Mouse (Mus musculus) hematopoietic stem cell, adult 5-6 weeks (primary cell): ENCODE data around the gene Ttc28. TPM values are rescaled to one million over a fixed set of nuclear protein-coding genes. Genes with fewer than 3 reads are reported as not detected.

Source experiments
- ATAC-seq, 2 experiments: fragments of 125-278 bp in 1 of 2; replicated peaks in 1 of 2; 2 replicates each; pipeline ENCODE4 v1.8.0; 2016 to 2017; ENCODE audit warnings: inconsistent platforms in 2 of 2, mild to moderate bottlenecking in 2 of 2, moderate number of reproducible peaks in 2 of 2, low read depth in 1 of 2, moderate TSS enrichment in 1 of 2; ENCODE audit not compliant: low FRiP score in 2 of 2, poor library complexity in 2 of 2, severe bottlenecking in 2 of 2, insufficient read depth in 1 of 2, low TSS enrichment in 1 of 2
- total RNA-seq: library from RNA; stranded (forward); fragments of 172-1452, 232-1000 nt; gene quantifications from 2 replicates; pipeline ENCODE4 v1.2.3, GENCODE M21; 2017

The Ttc28 gene
- total RNA-seq, 1 experiment from 2014 or later, result 2.3 TPM

- no peak for ATAC-seq
These were observed 45.0 kb downstream of the Ttc28 start for GRCm38 (mm10) chr5:110924636-110925035.

- no peak for ATAC-seq
These were observed 46.2 kb downstream of the Ttc28 start for GRCm38 (mm10) chr5:110925804-110926203.

GRCm38 (mm10) chr5:110928289-110928688, 48.7 kb downstream of the Ttc28 start:
- no peak for ATAC-seq

GRCm38 (mm10) chr5:110929306-110929705, 49.7 kb downstream of the Ttc28 start:
- no peak for ATAC-seq

DNA sequence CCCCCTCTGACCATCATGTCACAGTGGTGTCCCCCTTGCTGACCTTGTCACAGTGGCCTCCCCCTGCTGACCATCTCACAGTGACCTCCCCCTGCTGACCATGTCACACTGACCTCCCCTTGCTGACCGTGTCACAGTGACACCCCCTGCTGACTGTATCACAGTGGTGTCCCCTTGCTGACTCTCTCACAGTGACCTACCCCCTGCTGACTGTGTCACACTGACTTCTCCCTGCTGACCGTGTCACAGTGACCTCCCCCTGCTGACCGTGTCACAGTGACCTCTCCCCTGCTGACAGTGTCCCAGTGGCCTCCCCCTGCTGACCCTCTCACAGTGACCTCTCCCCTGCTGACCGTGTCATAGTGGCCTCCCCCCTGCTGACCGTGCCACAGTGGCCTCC, 57.0 kb downstream of the Ttc28 start:
- no peak for ATAC-seq

- ATAC-seq, result no peak
These were observed 64.7 kb downstream of the Ttc28 start for GRCm38 (mm10) chr5:110944326-110944725.

DNA sequence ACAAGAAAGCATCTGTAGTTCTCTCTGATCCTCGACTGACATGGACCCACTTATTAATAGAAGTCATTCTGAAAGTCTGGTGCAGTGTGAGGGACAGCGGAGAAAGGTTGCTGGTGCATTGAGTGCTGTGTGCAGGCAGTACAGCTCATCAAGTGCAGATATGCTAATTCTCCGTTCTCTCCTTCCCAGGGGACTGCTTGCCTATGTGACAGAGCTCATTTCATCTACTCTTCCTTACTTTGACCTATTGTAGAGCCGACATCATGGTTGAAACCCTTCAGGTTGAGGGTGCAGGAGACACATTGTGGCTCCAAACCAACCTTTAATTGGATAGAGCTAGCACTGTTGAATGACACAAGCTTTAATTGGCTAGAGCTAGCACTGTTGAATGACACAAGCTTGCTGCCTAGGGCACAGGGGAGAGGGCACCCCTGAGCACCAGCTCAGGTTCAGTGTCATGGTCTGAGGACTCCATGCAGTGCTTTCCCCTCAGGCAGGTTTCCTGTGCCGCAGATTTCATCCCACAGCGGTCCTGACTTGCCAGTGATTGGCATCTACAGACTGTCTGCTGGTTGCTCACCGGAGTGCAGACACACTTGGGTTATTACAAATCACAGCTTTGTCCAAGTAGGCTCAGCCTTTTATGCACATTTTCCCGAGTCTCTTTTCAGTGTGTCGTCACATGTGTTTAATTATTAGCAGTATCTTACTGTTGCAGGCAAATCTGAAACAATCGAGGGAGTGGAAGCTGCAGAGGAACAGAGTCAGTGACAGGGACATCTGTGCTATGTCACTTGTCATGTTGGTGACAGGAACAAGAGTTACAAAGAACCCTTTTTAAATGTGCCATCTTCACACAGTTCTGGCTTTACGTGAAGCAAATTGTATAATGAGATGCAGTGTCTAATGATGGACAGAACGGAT, 69.1 kb downstream of the Ttc28 start:
- ATAC-seq, result no peak

DNA sequence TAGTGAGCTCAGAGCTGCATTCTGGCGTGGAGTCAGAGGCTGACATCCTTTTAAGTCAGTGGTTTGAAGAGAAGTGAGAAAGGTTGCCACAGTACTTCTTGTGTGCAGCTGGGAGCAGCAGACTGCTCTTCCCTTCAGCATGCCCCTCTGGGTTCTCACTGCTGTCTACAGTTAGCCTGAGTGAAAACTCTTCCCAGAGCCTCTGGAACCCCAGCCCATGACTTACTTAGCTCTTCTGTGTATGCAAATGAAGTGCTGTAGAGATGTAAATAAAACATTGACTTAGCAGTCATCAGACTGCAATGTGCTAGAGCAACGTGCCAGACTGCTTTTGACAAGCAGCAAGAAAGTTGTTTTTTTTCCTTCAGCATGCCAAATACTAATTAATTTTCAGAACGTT, 70.2 kb downstream of the Ttc28 start:
- no peak for ATAC-seq

DNA sequence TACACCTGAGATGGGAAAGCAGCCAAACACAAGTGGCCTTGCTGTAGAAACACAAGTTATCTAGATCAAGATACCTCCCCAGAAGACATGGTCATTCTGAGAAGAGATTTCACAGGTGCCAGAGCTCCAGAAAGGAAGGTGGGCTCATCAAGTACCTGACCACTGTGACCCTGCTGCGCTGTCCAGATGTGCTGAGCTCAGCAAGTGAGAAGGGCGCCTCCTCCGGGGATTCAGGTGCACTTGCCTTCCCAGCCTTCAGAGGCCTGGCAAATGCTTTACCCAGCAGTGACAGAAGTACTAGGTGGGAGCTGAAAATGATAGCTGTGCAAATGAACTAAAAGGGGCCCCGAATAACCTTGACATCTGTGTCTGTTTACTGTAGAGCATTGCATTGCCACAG, 78.6 kb downstream of the Ttc28 start:
- no peak for ATAC-seq

- no peak for ATAC-seq
These were observed 80.5 kb downstream of the Ttc28 start for GRCm38 (mm10) chr5:110960067-110960466.

DNA sequence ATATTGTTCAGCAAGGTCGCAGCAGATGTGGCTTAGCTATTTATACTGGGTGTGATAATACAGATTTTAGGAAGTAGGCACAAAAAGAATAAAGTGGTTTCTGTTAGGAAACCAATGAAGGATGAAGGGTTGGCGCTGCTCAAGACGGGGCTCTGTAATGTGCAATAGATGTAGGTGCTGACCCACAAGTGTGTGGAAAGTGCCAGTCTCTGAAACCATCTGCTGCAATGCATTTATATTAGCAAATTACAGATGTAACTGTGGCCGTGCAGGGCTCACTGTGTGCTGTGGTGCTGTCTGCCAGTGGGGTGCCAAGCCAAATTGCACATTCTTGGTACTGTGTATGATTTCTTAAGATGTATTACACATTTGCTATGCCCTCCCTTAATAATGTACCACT, 81.3 kb downstream of the Ttc28 start:
- ATAC-seq, result no peak

DNA sequence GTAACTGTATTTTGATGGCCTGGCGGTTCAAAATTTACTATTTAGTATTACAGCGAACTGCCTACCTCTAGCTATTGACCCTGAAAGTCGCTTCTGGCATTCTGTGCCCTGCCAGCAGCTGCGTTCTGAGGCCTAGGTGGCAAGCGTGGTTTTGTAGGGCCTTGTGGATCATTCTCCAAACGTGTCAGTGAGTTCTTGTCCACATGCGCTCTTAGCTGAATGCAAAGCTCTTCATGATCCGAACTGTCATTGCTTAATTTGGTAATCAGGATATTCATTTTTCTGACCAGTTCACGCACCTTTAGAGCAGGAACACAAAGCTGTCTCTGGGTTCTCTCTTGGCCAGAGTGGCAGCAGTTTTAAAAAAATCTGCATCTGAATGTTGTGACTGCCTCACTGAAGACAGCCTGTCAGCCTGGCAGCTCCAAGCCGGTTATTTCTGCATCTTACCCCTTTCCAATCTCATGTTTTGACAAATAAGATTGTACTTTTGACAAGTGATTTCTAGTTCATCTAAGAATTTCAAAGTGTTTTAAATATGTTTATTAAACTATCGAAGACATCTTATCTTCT, 88.0 kb downstream of the Ttc28 start:
- ATAC-seq, result no peak

GRCm38 (mm10) chr5:110968566-110968965, 89.0 kb downstream of the Ttc28 start:
- no peak for ATAC-seq

DNA sequence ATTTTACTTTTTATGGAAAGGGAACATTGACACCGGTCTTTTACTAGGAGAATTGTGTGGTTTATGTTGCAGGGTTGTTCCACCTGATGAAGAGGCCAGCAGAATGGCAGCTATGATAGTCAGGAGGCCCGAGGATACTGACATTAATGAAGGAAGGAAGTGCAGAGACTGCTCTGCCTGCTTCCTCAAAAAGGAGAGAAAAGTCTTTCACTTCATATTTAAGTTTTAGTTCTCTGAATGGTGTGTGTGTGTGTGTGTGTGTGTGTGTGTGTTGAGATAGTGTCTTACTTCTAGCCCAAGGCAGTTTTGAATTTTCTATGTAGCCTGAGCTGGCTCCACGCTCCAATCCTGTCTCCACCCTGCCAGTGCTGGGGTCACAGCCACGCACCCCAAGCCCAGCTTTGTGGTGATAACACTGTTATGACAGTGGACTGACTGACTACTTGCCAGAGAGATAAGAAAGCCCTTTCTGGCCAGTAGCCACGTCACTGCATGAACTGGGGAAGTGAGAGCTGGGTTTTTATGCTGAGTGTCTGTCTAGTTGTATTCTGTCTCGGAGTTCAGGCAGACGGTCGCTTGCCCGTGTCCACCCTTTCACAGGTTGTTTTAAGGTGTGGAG, 90.7 kb downstream of the Ttc28 start:
- peak; percentile 37 to 48; a peak in 2 of 4 replicates for ATAC-seq

DNA sequence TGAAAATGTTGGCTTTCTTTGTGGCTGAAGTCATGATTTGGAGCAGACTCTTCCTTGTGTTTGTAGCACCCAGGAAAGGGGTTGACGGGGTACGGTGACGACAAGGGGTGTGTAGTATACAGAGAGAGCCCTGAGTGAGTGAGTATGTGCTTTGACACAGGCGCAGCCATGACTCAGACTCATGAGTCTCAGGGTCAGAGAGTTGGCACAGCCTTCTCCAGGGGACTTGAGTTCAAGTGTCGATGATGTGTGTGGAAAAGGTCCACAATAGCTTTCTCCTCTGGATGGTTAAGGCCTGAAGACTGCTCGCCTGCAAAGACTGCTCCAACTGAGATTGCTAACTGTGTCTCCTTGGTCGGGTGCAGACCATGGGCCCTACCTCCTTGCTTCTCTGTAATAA, 97.1 kb downstream of the Ttc28 start:
- ATAC-seq, result no peak

GRCm38 (mm10) chr5:110977796-110978195, 98.2 kb downstream of the Ttc28 start:
- ATAC-seq, result no peak

GRCm38 (mm10) chr5:110978461-110978860, 98.9 kb downstream of the Ttc28 start:
- peak; percentile 90 for ATAC-seq
